Mouse (Mus musculus) hematopoietic stem cell, adult 5-6 weeks (primary cell): ENCODE data around the gene AC140267.1. TPM values are rescaled to one million over a fixed set of nuclear protein-coding genes. Genes with fewer than 3 reads are reported as not detected.

Source experiments
- ATAC-seq, 2 experiments: fragments of 125-278 bp in 1 of 2; replicated peaks in 1 of 2; 2 replicates each; pipeline ENCODE4 v1.8.0; 2016 to 2017; ENCODE audit warnings: inconsistent platforms in 2 of 2, mild to moderate bottlenecking in 2 of 2, moderate number of reproducible peaks in 2 of 2, low read depth in 1 of 2, moderate TSS enrichment in 1 of 2; ENCODE audit not compliant: low FRiP score in 2 of 2, poor library complexity in 2 of 2, severe bottlenecking in 2 of 2, insufficient read depth in 1 of 2, low TSS enrichment in 1 of 2
- total RNA-seq: library from RNA; stranded (forward); fragments of 172-1452, 232-1000 nt; gene quantifications from 2 replicates; pipeline ENCODE4 v1.2.3, GENCODE M21; 2017

Gene AC140267.1
- total RNA-seq, 1 experiment from 2014 or later: not detected

- ATAC-seq: no peak
Measured at GRCm38 (mm10) chr15:80221031-80221430, 14.6 kb upstream of the AC140267.1 start.

- ATAC-seq: no peak
Measured at GRCm38 (mm10) chr15:80223751-80224150, 11.9 kb upstream of the AC140267.1 start.

- ATAC-seq: peak; percentile 88 to 89
Measured at GRCm38 (mm10) chr15:80225208-80225607, 10.4 kb upstream of the AC140267.1 start.

- peak; percentile 56; a peak in 2 of 4 replicates for ATAC-seq
Measured at GRCm38 (mm10) chr15:80225796-80226195, 9.8 kb upstream of the AC140267.1 start.

- no peak for ATAC-seq
Measured at GRCm38 (mm10) chr15:80228071-80228800, 7.4 kb upstream of the AC140267.1 start.

- ATAC-seq: no peak
Measured at GRCm38 (mm10) chr15:80232331-80232730, 3.3 kb upstream of the AC140267.1 start.

GRCm38 (mm10) chr15:80233053-80233452, 2.6 kb upstream of the AC140267.1 start:
- ATAC-seq: no peak

GRCm38 (mm10) chr15:80233733-80234509, 1.7 kb upstream of the AC140267.1 start, which contains the start of gene Mief1:
Gene Mief1 (plus strand): TSS chr15:80234018.
- ATAC-seq: peak; percentile 99

GRCm38 (mm10) chr15:80248135-80248534, 12.5 kb downstream of the AC140267.1 start:
- ATAC-seq: no peak

GRCm38 (mm10) chr15:80248596-80248995, 13.0 kb downstream of the AC140267.1 start:
- ATAC-seq: no peak

- no peak for ATAC-seq
Measured at GRCm38 (mm10) chr15:80249672-80250071, 14.0 kb downstream of the AC140267.1 start.

- no peak for ATAC-seq
Measured at GRCm38 (mm10) chr15:80250586-80250985, 15.0 kb downstream of the AC140267.1 start.

GRCm38 (mm10) chr15:80253530-80253929, 17.9 kb downstream of the AC140267.1 start:
- no peak for ATAC-seq

GRCm38 (mm10) chr15:80254207-80254606, 18.6 kb downstream of the AC140267.1 start:
- no peak for ATAC-seq

GRCm38 (mm10) chr15:80254847-80255645, 19.4 kb downstream of the AC140267.1 start, which contains the start of gene Atf4:
Gene Atf4 (plus strand): TSS chr15:80255184.
- peak; percentile 88 to 94 for ATAC-seq

GRCm38 (mm10) chr15:80255646-80256121, 20.0 kb downstream of the AC140267.1 start:
- ATAC-seq: peak; percentile 25 to 26; a peak in 2 of 4 replicates

- no peak for ATAC-seq
Measured at GRCm38 (mm10) chr15:80256242-80256641, 20.6 kb downstream of the AC140267.1 start.
